Mouse (Mus musculus) heart, adult 11 months (tissue): ENCODE results near the gene Nptx1.

Experiments
- DNase-seq: peaks from one replicate; pipeline ENCODE4 v3.0.0; 2022

The Nptx1 gene

GRCm38 (mm10) chr11:119547183-119547921 lies at the start of gene Nptx1:
Gene Nptx1, minus strand, starts transcription at chr11:119547753.
- DNase-seq, result no peak

- DNase-seq, result no peak
Measured at GRCm38 (mm10) chr11:119593966-119594365, 46.4 kb upstream of the Nptx1 start.

GRCm38 (mm10) chr11:119589242-119589641 lies 41.7 kb upstream of the Nptx1 start:
- no peak for DNase-seq

DNA sequence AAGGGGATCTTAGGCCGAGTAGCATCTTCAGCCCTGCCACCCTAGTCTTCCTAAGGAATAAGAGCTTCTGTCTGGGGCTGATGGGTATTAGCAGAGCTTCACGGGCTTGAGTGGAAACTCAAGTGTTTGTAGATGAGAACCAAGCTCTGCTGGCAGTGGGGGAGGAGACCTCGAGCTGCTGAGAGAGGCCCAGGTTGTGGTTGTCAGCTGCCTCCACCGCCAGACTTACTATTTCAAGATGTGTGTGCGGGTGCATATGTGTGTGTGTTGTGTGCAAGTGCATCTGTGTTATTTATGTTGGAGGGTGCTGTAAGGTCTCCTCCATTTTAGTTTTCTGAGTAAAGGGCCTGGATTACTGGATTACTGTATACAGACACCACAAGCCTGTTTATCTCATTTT lies 39.6 kb upstream of the Nptx1 start:
- no peak for DNase-seq

- no peak for DNase-seq
Measured at GRCm38 (mm10) chr11:119586511-119586910, 39.0 kb upstream of the Nptx1 start.

- DNase-seq, result no peak
Measured at GRCm38 (mm10) chr11:119577721-119578120, 30.2 kb upstream of the Nptx1 start.

GRCm38 (mm10) chr11:119576855-119577254 lies 29.3 kb upstream of the Nptx1 start:
- DNase-seq, result no peak

- DNase-seq, result no peak
Measured at GRCm38 (mm10) chr11:119572316-119573010, 24.9 kb upstream of the Nptx1 start.

GRCm38 (mm10) chr11:119566188-119566587 lies 18.6 kb upstream of the Nptx1 start:
- DNase-seq, result no peak

- no peak for DNase-seq
Measured at GRCm38 (mm10) chr11:119565684-119566083, 18.1 kb upstream of the Nptx1 start.

DNA sequence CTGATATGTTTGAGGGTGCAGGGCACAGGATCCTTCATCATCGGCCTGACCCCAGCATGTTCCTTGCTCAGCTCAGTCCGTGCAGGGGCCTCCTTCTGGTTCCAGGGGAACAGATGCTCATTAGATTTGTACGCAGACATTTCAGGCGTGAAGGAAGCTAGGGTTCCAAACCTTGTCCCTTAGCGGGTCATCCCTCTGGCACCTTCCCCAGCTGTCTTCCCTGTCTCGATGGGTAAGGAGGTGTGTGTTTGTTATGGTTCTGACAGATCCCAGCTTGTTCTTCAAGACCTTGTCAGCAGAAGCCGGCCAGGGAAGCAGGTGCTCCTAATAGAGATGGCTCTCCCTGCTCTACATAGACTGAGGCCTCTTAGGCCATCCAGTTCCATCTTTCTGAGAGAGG lies 17.5 kb upstream of the Nptx1 start:
- no peak for DNase-seq

DNA sequence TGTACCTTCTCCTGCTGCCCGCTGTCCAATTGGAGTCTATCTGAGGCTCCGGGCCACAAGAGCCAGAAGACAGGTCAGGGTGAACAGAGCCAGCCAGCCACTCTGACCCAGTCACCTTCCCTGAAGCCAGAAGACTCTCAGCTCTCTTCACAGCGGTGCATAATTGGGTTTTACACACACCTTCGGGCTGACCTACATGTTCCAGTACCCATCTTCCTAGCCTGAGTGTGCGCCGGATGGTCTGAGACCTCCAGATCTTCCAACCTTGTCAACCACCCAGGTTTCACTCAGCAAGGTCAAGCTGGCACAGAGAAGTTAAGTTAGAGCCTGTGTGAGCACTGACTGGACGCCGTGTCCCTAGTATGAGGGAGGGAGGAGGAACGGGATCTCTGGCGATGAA lies 16.8 kb upstream of the Nptx1 start:
- DNase-seq, result no peak

GRCm38 (mm10) chr11:119563166-119563565 lies 15.6 kb upstream of the Nptx1 start:
- no peak for DNase-seq

DNA sequence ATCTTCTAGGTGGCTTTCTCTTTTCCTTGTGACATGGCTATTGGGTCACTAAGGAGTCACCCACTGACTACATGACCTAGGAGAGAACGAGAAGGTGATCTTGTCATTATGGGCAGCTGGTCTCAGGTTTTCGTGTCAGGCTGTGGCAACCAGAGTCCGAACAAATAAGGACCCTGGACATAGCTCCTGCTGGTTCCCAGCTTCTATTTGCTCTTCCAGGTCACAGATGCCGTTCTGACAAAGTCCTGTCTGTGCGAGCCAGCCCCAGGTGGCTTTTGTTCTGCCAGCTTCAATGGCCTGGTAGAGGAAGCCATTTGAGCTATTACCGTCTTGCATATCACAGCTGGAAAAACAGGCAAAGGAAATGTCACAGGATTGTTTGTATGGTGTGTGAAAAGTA lies 14.7 kb upstream of the Nptx1 start:
- DNase-seq, result no peak

DNA sequence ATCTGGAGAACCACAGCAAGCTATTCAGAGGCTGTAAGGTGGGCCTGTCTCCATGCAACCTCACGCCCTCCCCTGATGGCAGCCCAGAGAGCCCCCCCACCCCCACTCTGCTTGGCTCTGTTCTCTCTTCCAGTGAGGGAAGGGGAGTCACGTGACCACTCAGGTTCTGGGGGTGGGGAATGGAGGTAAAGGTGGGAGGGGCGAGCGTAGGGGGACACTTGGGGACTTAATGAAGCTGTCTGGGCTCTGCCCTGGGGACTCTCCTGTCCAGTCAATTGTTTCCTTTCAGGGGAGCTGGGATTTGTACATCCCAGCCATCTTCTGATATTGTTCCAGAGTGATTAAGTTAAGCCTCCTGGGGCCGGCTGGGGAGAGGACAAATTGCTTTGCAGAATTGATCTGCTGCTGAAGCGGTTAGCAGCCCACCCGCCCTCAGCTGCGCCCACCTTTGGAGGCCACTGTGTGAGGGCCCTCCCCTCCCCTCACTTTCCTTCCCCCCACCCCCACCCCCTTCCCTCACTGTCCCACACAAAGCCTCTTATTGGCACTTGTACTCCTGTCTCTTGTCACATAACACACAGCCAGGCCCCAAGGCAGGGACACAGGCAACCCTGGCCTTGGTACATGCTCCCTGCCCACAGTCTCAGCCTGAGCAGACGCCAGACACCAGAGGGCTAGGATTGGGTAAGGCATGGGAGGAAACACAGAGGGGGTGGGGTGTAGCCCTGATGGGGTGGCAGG lies 11.5 kb upstream of the Nptx1 start:
- no peak for DNase-seq

DNA sequence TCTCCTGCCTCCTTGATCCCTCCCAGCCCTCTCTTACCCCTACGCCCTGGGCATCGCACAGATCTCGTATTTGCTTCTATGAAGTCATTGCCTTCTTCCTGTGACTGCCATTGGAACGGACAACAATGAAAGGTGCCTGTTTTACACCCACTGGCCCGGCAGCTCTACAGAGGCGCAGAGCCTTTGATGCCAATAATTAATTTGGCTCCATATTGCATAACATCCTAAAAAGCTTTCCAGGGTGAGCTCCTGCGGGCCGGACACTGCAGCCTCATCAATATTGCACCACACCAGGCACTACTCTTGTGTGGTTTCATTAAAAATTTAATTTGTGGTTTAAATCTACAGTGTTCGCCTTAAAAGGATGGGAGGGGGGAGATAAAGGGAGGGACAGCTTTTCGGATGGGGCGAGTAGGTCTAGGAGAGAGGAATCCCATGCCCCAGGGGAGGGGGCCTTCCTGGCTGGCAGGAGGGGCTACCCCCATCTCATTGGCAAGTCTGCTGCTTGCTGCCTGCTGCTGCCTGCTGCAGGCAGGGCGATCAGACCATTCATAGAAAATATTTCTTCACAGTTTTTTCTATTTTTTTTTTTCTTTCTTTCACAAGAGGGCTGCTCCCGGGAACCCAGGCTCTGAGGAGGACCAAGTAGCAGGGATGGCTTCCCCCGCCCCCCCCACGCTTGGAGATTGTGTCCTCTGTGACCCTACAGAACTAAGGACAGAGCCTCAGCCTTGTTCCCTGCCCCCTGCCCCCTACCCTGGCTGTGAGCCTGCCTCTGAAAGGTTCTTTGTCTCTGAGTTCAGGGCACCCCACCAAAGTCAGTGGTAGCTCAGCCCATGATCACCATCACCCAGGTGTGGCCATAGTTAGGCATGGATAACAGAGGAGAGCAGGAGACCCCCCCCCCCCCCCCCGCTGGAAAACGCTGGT lies 10.7 kb upstream of the Nptx1 start:
- DNase-seq, result no peak

DNA sequence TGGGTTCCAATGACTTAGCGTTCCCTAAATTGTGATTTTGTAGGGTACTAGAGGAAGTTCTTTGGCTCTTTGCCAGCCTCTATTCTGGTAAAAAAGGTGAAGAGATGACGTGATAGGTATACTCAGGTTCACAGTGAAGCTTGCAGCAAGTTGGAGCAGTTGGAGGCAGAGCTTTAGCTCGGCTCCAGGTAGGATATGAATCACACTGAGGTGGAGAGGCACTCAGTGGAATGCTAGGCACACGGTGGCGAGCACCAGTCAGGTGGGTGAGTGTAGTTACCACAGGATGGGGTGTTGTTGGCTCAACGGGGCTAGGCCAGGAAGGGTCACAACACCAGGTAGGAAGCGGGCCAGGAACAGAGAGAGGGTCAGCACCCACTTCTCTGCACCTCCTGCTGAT lies 7.6 kb upstream of the Nptx1 start:
- DNase-seq, result no peak

DNA sequence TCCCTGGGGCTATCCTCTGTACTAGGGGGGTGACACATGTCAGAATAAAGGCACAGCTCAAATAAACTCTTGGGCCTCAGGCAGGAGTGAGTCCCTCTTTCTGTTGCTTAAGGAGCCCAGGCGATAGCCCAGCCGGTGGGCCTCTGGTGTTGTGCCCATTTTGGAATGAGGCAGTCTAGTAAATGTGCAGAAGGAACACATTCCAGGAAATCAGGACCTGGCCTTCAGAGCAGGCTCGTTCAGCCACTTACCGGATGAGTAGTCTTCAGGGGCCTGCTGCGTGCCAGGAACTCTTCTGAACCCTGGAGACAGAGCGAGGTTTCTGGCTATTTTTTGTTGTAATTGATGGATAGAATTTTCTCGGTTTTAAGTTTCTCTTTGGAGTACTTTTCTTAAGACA lies 7.2 kb upstream of the Nptx1 start:
- DNase-seq, result no peak

GRCm38 (mm10) chr11:119552902-119553802 lies 5.6 kb upstream of the Nptx1 start:
- no peak for DNase-seq

GRCm38 (mm10) chr11:119552301-119552700 lies 4.7 kb upstream of the Nptx1 start:
- DNase-seq, result no peak

- DNase-seq, result no peak
Measured at GRCm38 (mm10) chr11:119551468-119551867, 3.9 kb upstream of the Nptx1 start.
